Mouse (Mus musculus) hindbrain, embryonic 13.5 days (tissue): Measurements from ENCODE around the gene H1foo. TPM values are rescaled to one million over a fixed set of nuclear protein-coding genes. Genes with fewer than 3 reads are reported as not detected.
A peak's percentile ranks its signal among the peaks of the same experiment; 100 is the strongest.

Experiments used
- ATAC-seq: fragments of 200-750 bp; cut with Nextera tagmentation; 2 replicates; pipeline ENCODE4 v1.8.0; 2017; ENCODE audit warnings: moderate TSS enrichment; ENCODE audit not compliant: low FRiP score
- H3K27ac ChIP-seq: fragments of 300-500 bp; sonication (generic); 2 replicates; pipeline ENCODE4 v1.5.1; 2015; ENCODE audit warnings: inconsistent platforms, mild to moderate bottlenecking, moderate library complexity
- H3K27me3 ChIP-seq: fragments of 300-500 bp; sonication (generic); 2 replicates; pipeline ENCODE4 v1.6.1; 2015; ENCODE audit warnings: mild to moderate bottlenecking, inconsistent platforms
- H3K36me3 ChIP-seq: fragments of 300-500 bp; sonication (generic); 2 replicates; pipeline ENCODE4 v1.6.1; 2015; ENCODE audit warnings: mild to moderate bottlenecking, inconsistent platforms
- H3K4me1 ChIP-seq: fragments of 300-500 bp; sonication (generic); replicated peaks from 2 replicates; pipeline ENCODE4 v1.6.1; 2015; ENCODE audit warnings: inconsistent platforms
- H3K4me2 ChIP-seq: fragments of 300-500 bp; sonication (generic); 2 replicates; pipeline ENCODE4 v1.6.1; 2015; ENCODE audit warnings: inconsistent platforms, mild to moderate bottlenecking, moderate library complexity
- H3K4me3 ChIP-seq: fragments of 300-500 bp; sonication (generic); 2 replicates; pipeline ENCODE4 v1.5.1; 2015; ENCODE audit warnings: mild to moderate bottlenecking, inconsistent platforms
- H3K9ac ChIP-seq: fragments of 300-500 bp; sonication (generic); 2 replicates; pipeline ENCODE4 v1.6.1; 2015; ENCODE audit warnings: mild to moderate bottlenecking, inconsistent platforms
- H3K9me3 ChIP-seq: fragments of 300-500 bp; sonication (generic); 2 replicates; pipeline ENCODE4 v1.6.1; 2016; ENCODE audit warnings: inconsistent platforms
- WGBS: fragments of 180-500 bp; shearing (Covaris S2); methylation state at CpG from one replicate; pipeline ENCODE4 v1.1.7; 2015; 5-methylcytosine and 5-hydroxymethylcytosine counted together
- polyA plus RNA-seq: library from polyadenylated mRNA; unstranded; fragments of >200 nt; fragmentation: Nextera tagmentation; extraction: Ambion mirVana; gene quantifications from 2 replicates; pipeline ENCODE4 v1.2.1, GENCODE M21; 2015

The H1foo gene
- polyA plus RNA-seq, 1 experiment from 2014 or later, result not detected

DNA sequence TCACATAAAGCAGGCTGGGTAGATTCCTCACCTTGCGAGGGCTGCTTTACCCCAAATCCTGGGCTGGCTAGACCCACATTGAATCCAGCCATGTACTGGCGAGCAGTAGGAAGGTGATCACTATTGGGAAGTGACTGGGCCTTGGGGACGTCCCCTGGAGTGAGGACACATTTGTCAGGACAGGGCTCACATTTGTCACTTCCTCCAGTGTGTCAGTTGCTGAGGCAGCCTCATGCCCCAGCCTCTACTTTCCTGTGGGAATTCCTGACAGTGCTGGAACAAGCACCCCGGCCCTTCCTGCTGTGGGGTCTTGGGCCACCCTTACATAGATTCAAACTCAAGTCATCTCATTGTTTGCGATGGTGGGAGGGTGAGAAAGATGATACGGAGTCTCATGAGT is 33.0 kb upstream of the H1foo start:
- no peak overlapping the region for H3K4me3 ChIP-seq
- no peak overlapping the region for H3K27ac ChIP-seq
- H3K27me3 ChIP-seq, result no peaks in the 10 kb centered on the region
- peaks cover 23% of the 10 kb centered on the region for H3K4me1 ChIP-seq
- H3K4me2 ChIP-seq, result no peak overlapping the region
- peaks cover 17% of the 10 kb centered on the region for H3K36me3 ChIP-seq
- no peak for ATAC-seq
- no peaks in the 10 kb centered on the region for H3K9me3 ChIP-seq
- 80% methylated on average over 6 of the region's 6 CpGs for WGBS
- H3K9ac ChIP-seq, result no peak overlapping the region

DNA sequence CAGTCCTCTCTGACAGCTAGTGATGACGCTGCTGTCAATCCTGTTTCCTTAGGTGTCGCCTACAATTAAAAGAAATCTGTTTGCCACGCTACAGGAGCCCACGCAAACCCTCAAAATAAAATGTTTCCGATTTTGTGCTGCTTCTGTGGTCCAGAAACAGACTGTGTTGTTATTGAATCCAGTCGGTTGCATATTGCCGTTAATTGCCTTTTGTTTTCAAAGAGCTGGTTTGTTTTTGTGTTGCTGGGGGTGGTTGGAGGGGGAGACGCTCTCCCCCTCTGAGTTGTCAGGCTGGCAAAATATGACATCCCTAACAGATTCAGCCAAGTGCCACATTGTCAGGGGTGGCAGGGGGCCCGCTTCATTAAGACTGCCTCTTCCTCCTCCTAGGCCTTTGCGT is 31.3 kb upstream of the H1foo start:
- Histone ChIP-seq H3K27ac (peak overlapping the region; percentile 67; the same call in 1 of the 2 replicates), H3K36me3 (peaks cover 21% of the 10 kb centered on the region), H3K4me3 (no peak overlapping the region), H3K9ac (no peak overlapping the region), H3K4me2 (no peak overlapping the region), H3K27me3 (no peaks in the 10 kb centered on the region), H3K9me3 (no peaks in the 10 kb centered on the region), H3K4me1 (peaks cover 23% of the 10 kb centered on the region)
- ATAC-seq, result no peak
- WGBS, result 92% methylated on average over 10 of the region's 10 CpGs

DNA sequence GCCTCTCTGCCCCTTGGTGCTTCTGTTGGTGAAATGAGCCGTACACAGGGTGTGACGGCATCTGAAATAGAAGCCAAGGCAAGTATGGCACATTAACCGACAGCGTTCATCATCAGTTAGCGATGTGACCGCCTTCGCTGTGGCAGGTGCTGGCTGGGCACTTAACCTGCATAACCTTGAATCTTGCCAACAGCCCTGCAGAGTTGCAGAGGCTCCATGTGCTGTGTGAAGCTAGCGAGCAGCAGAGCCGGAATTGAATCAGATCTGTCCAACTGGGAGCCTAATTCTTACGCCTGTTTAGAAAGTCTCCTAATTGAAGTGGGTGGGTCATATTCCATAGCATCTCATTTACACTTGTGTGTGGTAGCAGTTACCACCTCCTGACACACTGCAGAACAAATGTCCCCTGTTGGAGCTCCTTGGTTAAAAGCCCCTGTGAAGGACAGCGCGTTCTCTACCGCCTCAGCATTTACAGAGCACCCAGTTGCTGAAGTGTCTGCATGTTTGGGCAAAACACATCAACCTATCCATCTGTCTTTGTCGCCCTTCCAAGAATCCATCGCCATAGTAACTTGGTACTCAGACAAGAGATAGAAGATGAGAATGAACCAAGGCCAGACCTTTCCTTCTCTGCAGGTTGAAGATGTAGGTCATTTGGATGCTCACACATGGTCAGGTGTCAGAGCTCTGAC is 30.1 kb upstream of the H1foo start:
- Histone ChIP-seq H3K9me3 (no peaks in the 10 kb centered on the region), H3K4me3 (no peak overlapping the region), H3K27ac (peak overlapping the region; percentile 67), H3K27me3 (no peaks in the 10 kb centered on the region), H3K9ac (no peak overlapping the region), H3K4me1 (peaks cover 23% of the 10 kb centered on the region), H3K4me2 (no peak overlapping the region), H3K36me3 (peaks cover 21% of the 10 kb centered on the region)
- no peak for ATAC-seq
- WGBS, result 76% methylated on average over 15 of the region's 15 CpGs

DNA sequence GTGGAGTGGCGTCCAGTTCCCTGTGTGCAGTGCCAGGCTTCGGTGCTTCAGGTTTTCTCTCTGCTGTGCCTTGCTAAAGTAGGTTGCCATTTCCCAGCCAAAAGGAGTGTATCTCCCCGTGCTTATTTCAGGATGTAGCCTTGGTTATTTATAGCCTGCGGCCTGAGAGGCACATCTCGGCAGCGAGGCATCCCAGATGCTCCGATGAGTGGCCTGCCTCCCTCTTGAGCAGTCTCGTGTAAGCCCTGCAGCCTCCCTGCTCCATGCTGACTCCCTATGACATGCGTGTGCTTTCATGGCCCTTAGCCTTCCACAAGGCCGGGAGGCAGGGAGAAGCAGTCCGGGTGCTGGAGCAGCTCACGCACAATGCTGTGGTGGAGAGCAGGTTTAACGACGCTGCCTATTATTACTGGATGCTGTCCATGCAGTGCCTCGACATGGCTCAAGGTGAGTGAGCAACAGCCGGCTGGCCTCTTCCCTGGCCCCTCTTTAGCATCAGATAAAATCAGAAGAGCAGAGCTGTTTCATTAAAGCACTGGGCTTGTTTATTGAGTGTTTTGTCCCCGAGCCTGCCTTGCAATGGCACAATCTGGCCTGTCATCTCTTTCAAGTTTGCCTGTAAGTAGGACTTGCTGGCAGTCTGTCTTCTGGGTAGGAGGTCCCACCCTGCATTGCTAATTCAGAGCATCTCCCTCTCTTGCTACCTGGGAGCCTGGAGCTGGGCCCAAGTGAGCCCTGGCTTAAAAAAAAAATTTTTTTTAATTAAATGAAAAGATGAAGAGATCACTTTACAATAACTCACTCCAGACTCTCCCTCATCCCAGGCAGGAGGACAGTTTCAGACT is 28.9 kb upstream of the H1foo start:
- Histone ChIP-seq H3K27me3 (no peaks in the 10 kb centered on the region), H3K9ac (no peak overlapping the region)

DNA sequence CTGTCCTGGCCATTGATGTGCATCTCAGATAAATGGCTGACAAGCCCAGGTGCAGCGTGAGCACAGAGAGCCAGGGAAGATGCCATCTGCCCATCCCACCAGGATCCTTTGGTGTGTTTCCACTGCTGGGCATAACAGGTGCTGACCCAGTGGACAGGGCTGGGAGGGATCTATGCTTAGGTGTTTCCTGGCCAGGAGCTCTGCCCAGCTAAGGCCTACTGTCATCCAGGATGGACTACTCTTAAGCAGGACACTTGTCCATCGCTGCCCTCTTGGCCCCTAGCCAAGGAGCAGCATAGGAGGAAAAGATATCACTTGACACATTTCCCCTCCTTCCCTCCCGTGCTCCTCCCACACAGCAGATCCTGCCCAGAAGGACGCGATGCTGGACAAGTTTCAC is 28.1 kb upstream of the H1foo start:
- no peak overlapping the region for H3K4me3 ChIP-seq
- H3K27ac ChIP-seq, result no peak overlapping the region
- no peaks in the 10 kb centered on the region for H3K9me3 ChIP-seq
- ATAC-seq, result no peak
- no peak overlapping the region for H3K9ac ChIP-seq
- H3K4me1 ChIP-seq, result peaks cover 23% of the 10 kb centered on the region
- H3K36me3 ChIP-seq, result peaks cover 18% of the 10 kb centered on the region
- WGBS, result 89% methylated on average over 5 of the region's 5 CpGs
- H3K27me3 ChIP-seq, result no peaks in the 10 kb centered on the region
- no peak overlapping the region for H3K4me2 ChIP-seq

More for the DNA sequence above, 28.9 kb upstream of the H1foo start:
- Histone ChIP-seq H3K4me3 (no peak overlapping the region), H3K9me3 (no peaks in the 10 kb centered on the region), H3K4me2 (no peak overlapping the region), H3K36me3 (peaks cover 18% of the 10 kb centered on the region), H3K4me1 (peaks cover 23% of the 10 kb centered on the region), H3K27ac (peak overlapping the region; percentile 40)
- 76% methylated on average over 17 of the region's 17 CpGs for WGBS
- ATAC-seq, result no peak

DNA sequence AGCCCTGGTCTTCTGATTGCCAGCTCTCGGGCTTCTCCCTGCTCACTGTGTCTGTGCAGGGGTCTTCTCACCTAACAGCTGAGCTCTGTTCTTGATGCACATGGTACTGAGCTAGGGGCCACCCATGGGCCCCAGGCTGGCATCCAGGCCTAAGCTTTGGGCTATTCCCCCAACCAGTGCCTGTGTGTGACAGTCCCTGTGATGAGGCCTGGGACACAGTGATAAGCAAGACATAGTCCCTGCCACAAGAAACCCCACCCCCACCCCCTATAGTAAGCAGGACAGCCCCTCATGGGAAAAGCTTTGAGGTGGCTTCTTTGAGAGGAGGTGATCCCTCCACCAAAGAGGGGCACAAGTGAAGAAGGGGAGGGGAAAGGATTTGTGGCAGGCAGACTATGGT is 26.1 kb upstream of the H1foo start:
- H3K4me2 ChIP-seq, result no peak overlapping the region
- WGBS, result 93% methylated on average over 1 of the region's 1 CpGs
- H3K9me3 ChIP-seq, result no peaks in the 10 kb centered on the region
- ATAC-seq, result no peak
- H3K4me1 ChIP-seq, result peaks cover 16% of the 10 kb centered on the region
- H3K27me3 ChIP-seq, result no peaks in the 10 kb centered on the region
- H3K9ac ChIP-seq, result no peak overlapping the region
- H3K4me3 ChIP-seq, result no peak overlapping the region
- H3K36me3 ChIP-seq, result peaks cover 18% of the 10 kb centered on the region
- no peak overlapping the region for H3K27ac ChIP-seq

DNA sequence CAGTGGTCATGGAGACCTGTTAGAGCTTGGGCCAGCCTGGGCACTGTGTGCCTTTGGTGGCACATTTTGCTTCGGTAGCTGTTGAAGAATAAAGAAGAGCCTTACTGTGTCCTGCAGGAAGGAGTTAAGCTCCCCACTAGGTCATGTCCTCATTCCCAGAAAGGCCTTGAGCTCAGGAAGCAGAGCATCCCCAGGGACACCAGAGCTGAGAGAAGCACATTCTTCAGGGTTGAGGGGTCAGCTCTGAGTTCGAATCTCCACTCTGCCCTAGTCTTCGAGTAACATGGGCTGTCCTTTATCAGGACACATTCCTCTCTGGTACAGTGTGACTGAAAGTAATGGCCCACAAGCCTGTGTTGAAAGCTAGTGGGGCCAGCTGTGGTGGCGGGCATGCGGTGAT is 24.9 kb upstream of the H1foo start:
- WGBS, result 93% methylated on average over 5 of the region's 5 CpGs
- no peaks in the 10 kb centered on the region for H3K27me3 ChIP-seq
- no peak overlapping the region for H3K27ac ChIP-seq
- no peak overlapping the region for H3K4me2 ChIP-seq
- H3K9ac ChIP-seq, result no peak overlapping the region
- ATAC-seq, result no peak
- H3K9me3 ChIP-seq, result no peaks in the 10 kb centered on the region
- H3K4me3 ChIP-seq, result no peak overlapping the region
- peaks cover 23% of the 10 kb centered on the region for H3K36me3 ChIP-seq
- peaks cover 6% of the 10 kb centered on the region; the same call in 1 of the 2 replicates for H3K4me1 ChIP-seq

DNA sequence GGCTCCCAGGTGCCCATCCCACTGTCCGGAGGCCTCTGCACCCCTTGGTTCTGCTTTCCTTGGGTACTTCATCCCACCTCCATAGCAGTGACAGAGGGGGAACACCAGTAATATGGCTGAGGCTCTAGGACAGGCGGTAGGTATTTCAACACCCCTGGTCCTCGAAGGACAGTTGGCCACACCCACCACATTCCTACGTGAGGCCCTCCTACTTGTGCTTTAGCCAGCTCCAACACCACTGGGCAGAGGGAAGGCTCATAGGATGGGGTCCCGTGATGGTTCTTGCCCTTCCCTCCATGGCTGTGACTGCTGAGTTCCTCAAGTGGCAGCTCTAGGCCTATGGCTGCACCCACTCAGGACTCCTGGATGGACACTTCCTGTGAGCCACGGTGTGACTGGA is 19.9 kb upstream of the H1foo start:
- WGBS, result 59% methylated on average over 6 of the region's 6 CpGs

DNA sequence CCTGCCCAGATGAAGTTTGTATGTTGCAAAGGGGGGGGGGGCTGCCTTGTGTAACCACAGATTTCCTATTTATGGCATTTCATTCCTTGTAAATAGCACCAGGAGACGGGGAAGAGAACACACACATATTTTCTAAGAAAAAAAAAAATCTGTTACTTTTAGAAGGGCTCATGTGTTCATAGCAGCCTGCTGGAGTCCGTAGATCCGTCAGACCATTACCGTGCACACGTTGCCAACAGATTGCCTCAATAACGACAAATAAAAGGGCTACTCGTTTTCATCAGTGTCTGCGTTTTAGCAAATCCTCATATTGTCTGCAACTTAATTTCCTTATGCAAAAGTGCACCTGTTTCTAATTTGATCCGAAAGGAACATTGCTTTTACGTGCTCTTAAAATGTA is 18.3 kb upstream of the H1foo start:
- Histone ChIP-seq H3K27ac (no peak overlapping the region), H3K4me2 (no peak overlapping the region), H3K9me3 (no peaks in the 10 kb centered on the region), H3K9ac (no peak overlapping the region), H3K36me3 (peaks cover 5% of the 10 kb centered on the region), H3K4me3 (no peak overlapping the region), H3K27me3 (no peaks in the 10 kb centered on the region), H3K4me1 (peaks cover 30% of the 10 kb centered on the region)
- WGBS, result 68% methylated on average over 10 of the region's 10 CpGs
- ATAC-seq, result no peak

More for the DNA sequence above, 19.9 kb upstream of the H1foo start:
- peaks cover 5% of the 10 kb centered on the region for H3K36me3 ChIP-seq
- H3K4me3 ChIP-seq, result no peak overlapping the region
- H3K9ac ChIP-seq, result no peak overlapping the region
- no peak for ATAC-seq
- H3K27me3 ChIP-seq, result no peaks in the 10 kb centered on the region
- H3K27ac ChIP-seq, result no peak overlapping the region
- H3K4me2 ChIP-seq, result no peak overlapping the region
- H3K4me1 ChIP-seq, result peaks cover 24% of the 10 kb centered on the region
- no peaks in the 10 kb centered on the region for H3K9me3 ChIP-seq

DNA sequence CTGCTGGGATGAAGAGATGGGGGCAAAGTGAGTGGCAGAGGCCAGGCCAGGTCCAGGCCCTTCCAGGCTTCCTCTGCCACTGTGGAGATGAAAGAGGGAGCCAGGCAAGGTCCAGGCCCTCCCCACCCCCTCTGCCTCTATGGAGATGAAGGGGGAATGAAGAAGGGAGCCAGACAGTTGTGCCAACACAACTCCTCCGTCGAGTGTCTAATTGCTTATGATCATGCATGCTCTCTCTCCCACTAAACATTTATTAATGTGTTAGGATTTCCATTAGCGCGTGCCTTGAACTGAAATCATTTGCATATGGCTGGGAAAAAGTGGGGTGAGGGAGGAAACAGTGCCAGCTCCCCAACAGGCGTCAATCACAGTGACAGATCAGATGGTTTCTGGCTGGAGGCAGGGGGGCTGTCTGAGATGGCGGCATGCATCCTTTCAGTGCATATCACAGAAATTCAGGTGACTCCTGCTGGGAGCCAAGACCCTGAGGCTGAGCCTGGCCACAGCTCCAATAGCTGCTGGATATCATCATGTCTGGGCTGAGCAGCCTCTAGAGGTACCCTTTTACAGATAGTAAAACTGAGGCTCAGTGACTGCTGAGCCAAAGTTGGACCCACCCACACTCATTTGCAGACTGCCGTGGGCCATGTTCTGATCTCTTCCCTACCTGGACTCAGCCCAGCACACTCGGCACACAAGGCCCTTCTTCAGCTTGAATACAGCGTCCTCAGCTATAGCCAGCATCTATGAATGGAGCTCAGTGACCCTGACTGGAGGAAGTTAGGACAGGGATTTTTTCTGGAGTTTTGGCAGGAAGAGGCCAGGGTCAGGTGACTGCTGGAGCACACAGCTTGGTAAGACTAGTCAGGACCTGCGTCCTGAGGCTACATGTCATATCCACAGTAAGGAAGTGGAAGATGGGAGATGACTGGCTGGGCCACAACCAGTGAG is 17.2 kb upstream of the H1foo start:
- H3K27me3 ChIP-seq, result no peaks in the 10 kb centered on the region
- no peak overlapping the region for H3K4me2 ChIP-seq
- peaks cover 5% of the 10 kb centered on the region for H3K36me3 ChIP-seq
- H3K9me3 ChIP-seq, result no peaks in the 10 kb centered on the region
- H3K9ac ChIP-seq, result no peak overlapping the region; the same call in 1 of the 2 replicates
- peak overlapping the region; percentile 70 for H3K27ac ChIP-seq
- 60% methylated on average over 10 of the region's 10 CpGs for WGBS
- peaks cover 30% of the 10 kb centered on the region for H3K4me1 ChIP-seq
- ATAC-seq, result no peak
- no peak overlapping the region for H3K4me3 ChIP-seq

DNA sequence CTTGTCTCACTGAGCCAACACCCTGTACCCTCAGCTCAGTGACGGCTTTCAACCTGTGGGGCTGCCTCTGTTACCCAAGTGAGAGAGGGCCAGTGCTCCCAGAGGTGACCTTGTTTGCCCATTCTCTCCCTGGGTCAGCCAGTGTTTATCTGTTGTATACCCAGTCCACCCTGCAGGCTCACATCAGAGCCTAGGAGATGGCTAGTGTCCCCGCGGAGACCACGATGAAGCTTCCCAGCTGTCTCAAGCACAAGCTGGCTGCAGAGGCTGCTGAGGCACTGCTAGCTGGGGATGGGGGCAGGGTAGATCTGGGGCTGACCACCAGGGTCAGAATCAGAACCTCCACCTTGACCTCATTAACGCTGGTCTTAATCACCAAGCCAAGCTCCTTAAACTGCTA is 14.7 kb upstream of the H1foo start:
- H3K27me3 ChIP-seq, result no peaks in the 10 kb centered on the region
- WGBS, result 74% methylated on average over 5 of the region's 5 CpGs
- H3K9ac ChIP-seq, result no peak overlapping the region

DNA sequence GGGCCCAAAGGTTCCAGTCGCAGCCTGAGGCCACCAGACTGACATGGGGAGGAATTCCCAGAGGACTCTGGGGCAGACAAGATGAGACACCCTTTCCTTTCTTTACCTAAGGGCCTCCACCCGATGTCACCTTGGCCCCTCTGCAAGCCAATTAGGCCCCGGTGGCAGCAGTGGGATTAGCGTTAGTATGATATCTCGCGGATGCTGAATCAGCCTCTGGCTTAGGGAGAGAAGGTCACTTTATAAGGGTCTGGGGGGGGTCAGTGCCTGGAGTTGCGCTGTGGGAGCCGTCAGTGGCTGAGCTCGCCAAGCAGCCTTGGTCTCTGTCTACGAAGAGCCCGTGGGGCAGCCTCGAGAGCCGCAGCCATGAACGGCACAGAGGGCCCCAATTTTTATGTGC is 13.1 kb upstream of the H1foo start, which contains the start of gene Rho:
TSS of gene Rho (plus strand) at position 110 of the 400 bp plus-strand sequence.
- H3K27ac ChIP-seq, result no peak within 1 kb of the TSS
- no peaks in the 10 kb centered on the region for H3K36me3 ChIP-seq
- H3K9ac ChIP-seq, result no peak within 1 kb of the TSS
- no peaks in the 10 kb centered on the region for H3K9me3 ChIP-seq
- 92% methylated on average over 14 of the region's 14 CpGs for WGBS
- H3K27me3 ChIP-seq, result no peaks in the 10 kb centered on the region
- H3K4me1 ChIP-seq, result peaks cover 18% of the 10 kb centered on the region
- no peak within 1 kb of the TSS for H3K4me3 ChIP-seq
- ATAC-seq, result no peak
- no peak within 1 kb of the TSS for H3K4me2 ChIP-seq

More for the DNA sequence above, 14.7 kb upstream of the H1foo start:
- H3K9me3 ChIP-seq, result no peaks in the 10 kb centered on the region
- H3K27ac ChIP-seq, result no peak overlapping the region
- H3K4me2 ChIP-seq, result no peak overlapping the region
- no peak overlapping the region for H3K4me3 ChIP-seq
- H3K36me3 ChIP-seq, result no peaks in the 10 kb centered on the region
- no peak for ATAC-seq
- peaks cover 27% of the 10 kb centered on the region for H3K4me1 ChIP-seq
